Mouse (Mus musculus): ENCODE data around the gene Usp16. TPM values are rescaled to one million over a fixed set of nuclear protein-coding genes. Genes with fewer than 3 reads are reported as not detected.
A peak's percentile ranks its signal among the peaks of the same experiment; 100 is the strongest.

Gene Usp16
- total and polyA plus RNA-seq, 3 experiments: 80.9 to 149 (median 85.6) TPM

DNA sequence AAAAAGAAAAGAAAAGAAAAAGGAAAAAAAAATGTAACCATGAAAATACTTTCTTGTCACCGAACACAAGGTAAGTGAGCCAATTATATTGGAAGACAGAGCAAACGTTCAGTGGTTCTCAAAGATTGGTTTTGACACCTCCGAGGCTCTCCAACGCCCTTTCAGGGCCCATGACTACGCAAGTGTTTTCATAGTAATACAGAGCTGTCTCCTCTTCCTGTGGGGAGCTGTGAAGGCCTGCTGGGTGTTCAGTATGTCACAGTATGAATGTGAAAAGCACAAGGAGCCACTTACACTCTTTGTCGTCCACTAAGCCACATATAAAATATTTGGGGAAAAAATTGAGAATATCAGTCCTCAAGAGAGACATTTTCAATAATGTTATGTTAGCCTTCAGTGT, 42.7 kb downstream of the Usp16 start:
- Histone ChIP-seq H3K4me1 (ENCODE audit: control insufficient read depth in 1 of 2, insufficient read depth in 2 of 2) (peaks cover 8 to 29% of the 10 kb centered on the region in 2 experiments), H3K9me3 (replicated peaks; ENCODE audit: low read length) (no peaks in the 10 kb centered on the region), H3K27ac (ENCODE audit: insufficient read depth, low read depth) (no peak overlapping the region), H3K4me3 (replicated peaks in 1 of 3; ENCODE audit: low read depth in 2 of 3, low read length in 2 of 3, poor library complexity in 1 of 3) (peak overlapping the region in 2 of 3 experiments; percentile 87 to 97), H3K4me2 (ENCODE audit: insufficient read depth, low read depth, poor library complexity, severe bottlenecking) (peak overlapping the region; percentile 99), H3K27me3 (replicated peaks) (no peaks in the 10 kb centered on the region), H3K36me3 (replicated peaks in 1 of 2; ENCODE audit: control insufficient read depth in 1 of 2, insufficient read depth in 1 of 2, low read length in 1 of 2) (peaks cover 12 to 29% of the 10 kb centered on the region in 2 experiments), H3K9ac (ENCODE audit: insufficient read depth, low read depth) (peak overlapping the region; percentile 81), H3K79me2 (replicated peaks; ENCODE audit: control insufficient read depth, extremely low read depth, insufficient read depth, poor library complexity, severe bottlenecking) (peaks cover 38% of the 10 kb centered on the region)
- no peak for TF ChIP-seq MXI1 (IDR thresholded peaks at IDR 0.05; ENCODE audit: low read depth, low read length)
- TF ChIP-seq CHD1 (IDR thresholded peaks at IDR 0.05; ENCODE audit: low read depth, low read length): no peak
- TF ChIP-seq POLR2AphosphoS2 (IDR thresholded peaks at IDR 0.05; ENCODE audit: low read depth, low read length): no peak
- no peak for TF ChIP-seq ZC3H11A (IDR thresholded peaks at IDR 0.05; ENCODE audit: low read depth, low read length)
- no peak for TF ChIP-seq BHLHE40 (IDR thresholded peaks at IDR 0.05; ENCODE audit: low read depth, low read length)
- TF ChIP-seq MYC (IDR thresholded peaks at IDR 0.05; ENCODE audit: low read depth, low read length): no peak
- TF ChIP-seq MAX (IDR thresholded peaks at IDR 0.05; ENCODE audit: low read length): no peak
- no peak for TF ChIP-seq EP300 (IDR thresholded peaks at IDR 0.05; ENCODE audit: low read length)
- no peak for TF ChIP-seq E2F4 (IDR thresholded peaks at IDR 0.05; ENCODE audit: insufficient replicate concordance, low read depth, low read length)
- in situ Hi-C loops (cut with MboI; ENCODE audit: low pct_ligation_motif_present, low pct_unique_long_range_greater_than_20kb, low sequenced_read_pairs): no loop called here
- peak; percentile 55 for DNase-seq (ENCODE audit: extremely low read depth)
- dilution Hi-C loops (cut with MboI; ENCODE audit: extremely low pct_ligation_motif_present, extremely low pct_unique_long_range_greater_than_20kb, low sequenced_read_pairs): no loop called here

DNA sequence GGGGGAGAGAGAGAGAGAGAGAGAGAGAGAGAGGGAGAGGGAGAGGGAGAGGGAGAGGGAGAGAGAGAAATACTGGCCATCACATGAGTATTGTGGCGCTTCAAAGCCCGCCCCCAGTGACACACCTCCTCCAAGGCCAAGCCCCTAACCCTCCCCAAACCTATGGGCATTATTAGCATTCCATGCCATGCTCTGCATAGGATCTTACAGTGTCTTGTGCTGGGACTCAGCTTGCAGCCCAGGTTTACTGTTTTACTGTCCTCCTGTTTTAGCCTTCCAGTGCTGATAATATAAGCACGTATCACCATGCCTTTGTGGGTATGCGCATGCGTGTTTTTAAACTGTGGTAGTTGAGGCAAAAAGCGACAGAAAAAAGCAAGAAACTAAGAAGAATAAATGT, 45.1 kb downstream of the Usp16 start:
- no peak for DNase-seq (ENCODE audit: extremely low read depth)
- TF ChIP-seq MYC (IDR thresholded peaks at IDR 0.05; ENCODE audit: low read depth, low read length) (no peak), MEF2A (IDR thresholded peaks at IDR 0.05; ENCODE audit: borderline replicate concordance, low read depth, low read length) (no peak), ZC3H11A (IDR thresholded peaks at IDR 0.05; ENCODE audit: low read depth, low read length) (no peak), ETS1 (conservative IDR thresholded peaks at IDR 0.05; ENCODE audit: low read depth, low read length) (no peak), MAX (IDR thresholded peaks at IDR 0.05; ENCODE audit: low read length) (no peak), MAZ (IDR thresholded peaks at IDR 0.05; ENCODE audit: low read depth, low read length) (no peak), GABPA (IDR thresholded peaks at IDR 0.05; ENCODE audit: insufficient replicate concordance, low read depth, low read length) (no peak), CHD1 (IDR thresholded peaks at IDR 0.05; ENCODE audit: low read depth, low read length) (no peak), SMC3 (IDR thresholded peaks at IDR 0.05; ENCODE audit: low read depth, low read length) (no peak), BHLHE40 (IDR thresholded peaks at IDR 0.05; ENCODE audit: low read depth, low read length) (no peak), TCF12 (IDR thresholded peaks at IDR 0.05; ENCODE audit: low read depth, low read length) (no peak), CHD2 (IDR thresholded peaks at IDR 0.05; ENCODE audit: low read length) (no peak), HCFC1 (IDR thresholded peaks at IDR 0.05; ENCODE audit: low read depth, low read length) (no peak), KAT2A (IDR thresholded peaks at IDR 0.05; ENCODE audit: insufficient replicate concordance, low read length) (no peak), EP300 (IDR thresholded peaks at IDR 0.05; ENCODE audit: low read length) (no peak), E2F4 (IDR thresholded peaks at IDR 0.05; ENCODE audit: insufficient replicate concordance, low read depth, low read length) (no peak), TBP (conservative IDR thresholded peaks at IDR 0.05; ENCODE audit: low read depth, low read length) (no peak)
- in situ Hi-C loops (cut with MboI; ENCODE audit: low pct_ligation_motif_present, low pct_unique_long_range_greater_than_20kb, low sequenced_read_pairs): no loop called here
- dilution Hi-C loops (cut with MboI; ENCODE audit: extremely low pct_ligation_motif_present, extremely low pct_unique_long_range_greater_than_20kb, low sequenced_read_pairs): no loop called here
- no peak overlapping the region for H3K4me2 ChIP-seq (ENCODE audit: insufficient read depth, low read depth, poor library complexity, severe bottlenecking)
- no peak overlapping the region for H3K27ac ChIP-seq (ENCODE audit: insufficient read depth, low read depth)
- no peaks in the 10 kb centered on the region for H3K27me3 ChIP-seq (replicated peaks)
- H3K79me2 ChIP-seq (replicated peaks; ENCODE audit: control insufficient read depth, extremely low read depth, insufficient read depth, poor library complexity, severe bottlenecking): peaks cover 14% of the 10 kb centered on the region
- H3K9ac ChIP-seq (ENCODE audit: insufficient read depth, low read depth): no peak overlapping the region
- H3K36me3 ChIP-seq (replicated peaks in 1 of 2; ENCODE audit: control insufficient read depth in 1 of 2, insufficient read depth in 1 of 2, low read length in 1 of 2): peaks cover 0 to 22% of the 10 kb centered on the region in 2 experiments
- H3K4me3 ChIP-seq (replicated peaks in 1 of 3; ENCODE audit: low read depth in 2 of 3, low read length in 2 of 3, poor library complexity in 1 of 3): no peak overlapping the region
- H3K9me3 ChIP-seq (replicated peaks; ENCODE audit: low read length): no peaks in the 10 kb centered on the region
- peaks cover 5 to 7% of the 10 kb centered on the region in 2 experiments; a peak in 3 of 4 replicates for H3K4me1 ChIP-seq (ENCODE audit: control insufficient read depth in 1 of 2, insufficient read depth in 2 of 2)
